19 mouse cellular contexts compared by ENCODE assay signal in the genomic region with DNA sequence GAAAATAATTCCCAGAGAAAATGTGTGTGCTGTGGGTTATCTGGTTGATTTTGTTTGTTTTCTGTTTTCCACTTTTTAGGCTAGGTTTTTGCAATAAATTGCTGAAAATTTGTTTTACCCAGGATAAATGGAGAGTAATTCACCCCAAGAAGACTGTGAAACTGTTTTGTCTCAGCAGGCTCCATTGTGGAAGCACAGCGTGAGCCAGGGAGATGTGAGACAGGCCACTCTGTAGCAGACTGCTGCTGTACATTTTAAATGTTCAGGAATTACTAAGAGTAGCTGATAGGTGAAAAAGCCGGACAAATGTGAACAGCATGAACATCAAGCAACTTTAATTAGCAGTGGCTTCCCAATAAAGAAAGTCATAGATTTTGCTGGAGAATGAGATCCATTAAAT.
"Had no signal": no experiment of that assay in that cellular context is flagged by ENCODE, and none has a peak within 500 bp of the region (broad histone marks: within the 10 kb centered on the region; RNA-seq: fewer than 3 reads in every experiment).

No protein-coding gene starts in this region.

- H3K9ac ChIP-seq: lung, embryonic 14.5 days; midbrain, embryonic 12.5 days; neural tube, embryonic 13.5 days; neural tube, embryonic 15.5 days had no signal

- H3K27me3 ChIP-seq: midbrain, embryonic 12.5 days; neural tube, embryonic 13.5 days; neural tube, embryonic 15.5 days had no signal

- H3K4me2 ChIP-seq: lung, embryonic 14.5 days; midbrain, embryonic 12.5 days; neural tube, embryonic 13.5 days; neural tube, embryonic 15.5 days had no signal

- DNase-seq: lung, adult 18-20 months; lung, embryonic 14.5 days; lung, postnatal 10 days; lung, postnatal 4 days; midbrain, embryonic 14.5 days; retina, postnatal 1 day; right cerebral cortex, adult 18-20 months; right cerebral cortex, postnatal 25 days; right cerebral cortex, postnatal 4 days; spleen, adult 18-20 months; thymus, adult 18-20 months; thymus, postnatal 25 days; thymus, postnatal 4 days had no signal

- H3K4me1 ChIP-seq: midbrain, embryonic 10.5 days; midbrain, embryonic 12.5 days; neural tube, embryonic 13.5 days; neural tube, embryonic 15.5 days had no signal

- H3K27ac ChIP-seq: midbrain, embryonic 10.5 days; midbrain, embryonic 12.5 days; neural tube, embryonic 13.5 days; neural tube, embryonic 15.5 days had no signal

- H3K36me3 ChIP-seq: midbrain, embryonic 10.5 days; midbrain, embryonic 12.5 days; neural tube, embryonic 13.5 days; neural tube, embryonic 15.5 days had no signal

- ATAC-seq: midbrain, embryonic 16.5 days had no signal

- H3K4me3 ChIP-seq: midbrain, embryonic 10.5 days; midbrain, embryonic 12.5 days; myocyte; neural tube, embryonic 13.5 days; neural tube, embryonic 15.5 days had no signal

- H3K9me3 ChIP-seq: midbrain, embryonic 10.5 days; midbrain, embryonic 12.5 days; neural tube, embryonic 13.5 days; neural tube, embryonic 15.5 days had no signal
